Mouse (Mus musculus) lung, embryonic 15.5 days (tissue): ENCODE data around the gene 1700025C18Rik. TPM values are rescaled to one million over a fixed set of nuclear protein-coding genes. Genes with fewer than 3 reads are reported as not detected.
A peak's percentile ranks its signal among the peaks of the same experiment; 100 is the strongest.

Source experiments
- ATAC-seq: fragments of 200-750 bp; cut with Nextera tagmentation; 2 replicates; pipeline ENCODE4 v1.8.0; 2017; ENCODE audit warnings: moderate number of reproducible peaks, borderline replicate concordance; ENCODE audit not compliant: low FRiP score, low TSS enrichment; ENCODE audit errors: extremely low read depth
- H3K27ac ChIP-seq: fragments of 300-500 bp; sonication (generic); 2 replicates; pipeline ENCODE4 v1.5.1; 2015; ENCODE audit warnings: moderate library complexity, mild to moderate bottlenecking, inconsistent platforms
- H3K27me3 ChIP-seq: fragments of 300-500 bp; sonication (generic); 2 replicates; pipeline ENCODE4 v1.6.1; 2015; ENCODE audit warnings: inconsistent platforms
- H3K36me3 ChIP-seq: fragments of 300-500 bp; sonication (generic); 2 replicates; pipeline ENCODE4 v1.6.1; 2015; ENCODE audit warnings: inconsistent platforms
- H3K4me1 ChIP-seq: fragments of 300-500 bp; sonication (generic); 2 replicates; pipeline ENCODE4 v1.6.1; 2015; ENCODE audit warnings: inconsistent platforms
- H3K4me2 ChIP-seq: fragments of 300-500 bp; sonication (generic); 2 replicates; pipeline ENCODE4 v1.6.1; 2015; ENCODE audit warnings: inconsistent platforms, mild to moderate bottlenecking, moderate library complexity
- H3K4me3 ChIP-seq: fragments of 300-500 bp; sonication (generic); 2 replicates; pipeline ENCODE4 v1.5.1; 2015; ENCODE audit warnings: mild to moderate bottlenecking, inconsistent platforms
- H3K9ac ChIP-seq: fragments of 300-500 bp; sonication (generic); 2 replicates; pipeline ENCODE4 v1.6.1; 2015; ENCODE audit warnings: inconsistent platforms
- H3K9me3 ChIP-seq: fragments of 300-500 bp; sonication (generic); 2 replicates; pipeline ENCODE4 v1.6.1; 2016; ENCODE audit warnings: inconsistent platforms
- WGBS: fragments of 180-500 bp; shearing (Covaris S2); methylation state at CpG from one replicate; pipeline ENCODE4 v1.1.7; 2015; 5-methylcytosine and 5-hydroxymethylcytosine counted together
- polyA plus RNA-seq: library from polyadenylated mRNA; unstranded; fragments of >200 nt; fragmentation: Nextera tagmentation; extraction: Ambion mirVana; gene quantifications from 2 replicates; pipeline ENCODE4 v1.2.1, GENCODE M21; 2015

Gene 1700025C18Rik
- not detected in 2 replicates for polyA plus RNA-seq

DNA sequence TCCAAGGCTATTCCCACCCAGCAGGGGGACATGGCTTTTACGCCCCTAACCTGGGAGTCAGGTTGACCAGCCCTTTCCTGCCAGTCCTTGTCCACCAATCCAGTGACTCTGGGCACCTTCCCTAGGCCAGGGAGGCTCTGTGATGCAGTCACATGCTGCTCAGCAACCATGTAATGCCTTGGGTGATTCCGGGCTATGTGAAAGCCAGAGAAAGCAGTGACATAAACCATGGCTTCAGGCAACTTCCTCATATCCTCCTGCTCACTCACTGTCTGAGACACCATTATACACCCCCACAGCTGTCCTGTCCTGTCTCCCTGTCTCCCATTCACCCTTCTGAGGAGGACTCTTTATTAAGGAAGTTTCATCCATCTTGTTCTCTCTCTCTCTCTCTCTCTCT lies at the start of gene 1700025C18Rik:
TSS of gene 1700025C18Rik (minus strand) at position 101 of the 400 bp plus-strand sequence.
- 80% methylated on average over 2 of the region's 2 CpGs for WGBS
- Histone ChIP-seq H3K9ac (no peak within 1 kb of the TSS), H3K4me3 (no peak within 1 kb of the TSS), H3K9me3 (no peaks in the 10 kb centered on the region), H3K36me3 (no peaks in the 10 kb centered on the region), H3K27ac (no peak within 1 kb of the TSS), H3K27me3 (0 out of 2 replicates have a peak, but pooled peaks cover under 1% of the 10 kb centered on the region), H3K4me2 (no peak within 1 kb of the TSS), H3K4me1 (no peaks in the 10 kb centered on the region)
- ATAC-seq = no peak

DNA sequence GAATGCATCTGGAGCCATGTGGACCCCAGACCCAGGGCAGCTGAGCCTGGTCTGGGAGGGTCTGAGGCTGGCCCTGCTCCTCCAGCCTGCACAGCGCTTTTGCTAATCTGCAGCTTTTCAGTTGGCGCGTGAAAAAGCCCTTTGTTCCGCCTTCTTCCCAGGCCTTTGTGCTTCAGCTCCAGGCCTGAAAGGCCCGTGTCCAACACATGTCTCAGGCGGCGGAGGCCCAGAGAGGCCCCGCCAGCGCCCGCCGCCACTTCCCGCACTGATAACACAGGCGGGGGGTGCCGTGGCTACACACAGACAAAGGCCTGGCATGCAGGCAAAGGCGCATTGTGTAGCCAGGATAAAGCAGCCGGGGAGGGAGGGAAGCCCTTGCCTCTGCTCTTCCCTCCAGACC lies 45.5 kb upstream of the 1700025C18Rik start:
- Histone ChIP-seq H3K4me1 (peaks cover 22% of the 10 kb centered on the region), H3K9me3 (no peaks in the 10 kb centered on the region), H3K27me3 (peaks cover 3% of the 10 kb centered on the region), H3K4me3 (no peak overlapping the region), H3K9ac (no peak overlapping the region; the same call in 1 of the 2 replicates), H3K36me3 (no peaks in the 10 kb centered on the region), H3K4me2 (no peak overlapping the region), H3K27ac (no peak overlapping the region)
- WGBS = 11% methylated on average over 16 of the region's 16 CpGs
- no peak for ATAC-seq

DNA sequence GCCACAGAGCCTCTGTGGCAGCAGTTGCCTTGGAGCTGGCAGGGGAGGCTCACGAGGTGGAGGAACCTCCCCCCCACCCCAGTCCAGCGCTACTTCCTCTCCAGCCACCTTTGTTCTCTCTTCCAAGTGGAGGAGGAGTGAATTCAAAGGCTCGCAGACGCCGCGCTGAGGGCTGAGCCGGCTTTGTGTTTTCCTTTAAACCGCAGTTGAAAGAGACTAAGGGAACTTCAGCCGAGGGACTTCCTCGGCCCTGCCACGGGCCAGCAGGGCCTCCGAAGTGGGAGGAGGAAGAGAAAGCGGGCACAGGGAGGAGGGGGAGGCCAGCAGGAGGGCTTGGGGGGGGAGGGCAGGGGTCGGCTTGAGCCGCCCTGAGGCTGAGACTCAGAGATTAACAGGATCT lies 43.0 kb upstream of the 1700025C18Rik start:
- Histone ChIP-seq H3K27me3 (no peaks in the 10 kb centered on the region; the same call in none of the 2 replicates), H3K27ac (peak overlapping the region; percentile 33; the same call in 1 of the 2 replicates), H3K4me2 (peak overlapping the region; percentile 40), H3K36me3 (no peaks in the 10 kb centered on the region), H3K9ac (no peak overlapping the region), H3K9me3 (no peaks in the 10 kb centered on the region), H3K4me1 (peaks cover 22% of the 10 kb centered on the region), H3K4me3 (no peak overlapping the region)
- no peak; the same call in 1 of the 2 replicates for ATAC-seq
- WGBS = 0% methylated on average over 15 of the region's 15 CpGs

DNA sequence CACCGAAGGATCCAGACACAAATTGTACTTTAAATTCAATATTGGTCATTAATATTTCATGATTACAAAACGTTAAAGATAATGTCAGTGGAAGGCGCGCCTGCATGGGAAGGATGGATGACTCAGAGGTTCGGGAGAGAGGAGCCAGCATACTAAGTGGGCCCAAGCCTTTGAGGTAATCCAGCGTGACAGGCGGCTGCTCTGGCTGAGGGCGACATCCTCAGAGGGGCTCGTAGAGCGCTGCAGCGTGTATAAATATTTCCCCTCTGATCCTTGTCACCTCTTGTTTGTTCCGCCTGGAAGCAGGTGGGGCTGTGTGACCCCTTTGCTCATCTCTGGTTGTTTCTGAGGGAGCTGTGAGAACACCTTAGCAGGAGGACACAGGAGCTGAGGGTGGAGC lies 40.9 kb upstream of the 1700025C18Rik start:
- no peak for ATAC-seq
- WGBS = 31% methylated on average over 12 of the region's 12 CpGs
- H3K36me3 ChIP-seq = no peaks in the 10 kb centered on the region
- no peak overlapping the region for H3K27ac ChIP-seq
- H3K4me2 ChIP-seq = no peak overlapping the region
- H3K4me1 ChIP-seq = peaks cover 15% of the 10 kb centered on the region
- no peak overlapping the region for H3K4me3 ChIP-seq
- H3K9me3 ChIP-seq = no peaks in the 10 kb centered on the region
- H3K27me3 ChIP-seq = peaks cover 2% of the 10 kb centered on the region
- no peak overlapping the region for H3K9ac ChIP-seq

DNA sequence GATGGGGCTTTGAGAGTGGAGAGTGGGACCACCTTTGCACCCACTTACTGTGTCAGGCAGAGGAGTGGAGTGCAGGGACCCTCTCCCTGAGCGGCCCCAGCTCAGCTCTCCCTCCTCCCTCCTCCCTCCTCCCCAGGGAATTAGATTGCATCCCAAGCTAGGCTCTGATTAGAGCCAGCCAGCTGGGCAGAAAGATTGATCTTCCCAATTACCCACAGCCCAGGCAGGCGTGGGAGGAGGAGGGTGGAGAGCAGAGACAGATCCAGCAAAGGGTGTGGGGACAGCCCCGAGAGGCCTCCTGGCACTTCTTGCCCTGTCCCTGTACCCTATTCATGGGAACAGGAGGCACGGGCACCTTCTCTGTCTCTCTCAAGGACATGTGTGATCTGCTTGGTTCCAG lies 38.6 kb upstream of the 1700025C18Rik start:
- Histone ChIP-seq H3K4me3 (no peak overlapping the region), H3K27me3 (peaks cover 8% of the 10 kb centered on the region), H3K9me3 (no peaks in the 10 kb centered on the region), H3K36me3 (no peaks in the 10 kb centered on the region), H3K4me2 (no peak overlapping the region), H3K4me1 (peaks cover 9% of the 10 kb centered on the region), H3K9ac (no peak overlapping the region), H3K27ac (no peak overlapping the region)
- WGBS = 45% methylated on average over 4 of the region's 4 CpGs
- ATAC-seq = no peak

DNA sequence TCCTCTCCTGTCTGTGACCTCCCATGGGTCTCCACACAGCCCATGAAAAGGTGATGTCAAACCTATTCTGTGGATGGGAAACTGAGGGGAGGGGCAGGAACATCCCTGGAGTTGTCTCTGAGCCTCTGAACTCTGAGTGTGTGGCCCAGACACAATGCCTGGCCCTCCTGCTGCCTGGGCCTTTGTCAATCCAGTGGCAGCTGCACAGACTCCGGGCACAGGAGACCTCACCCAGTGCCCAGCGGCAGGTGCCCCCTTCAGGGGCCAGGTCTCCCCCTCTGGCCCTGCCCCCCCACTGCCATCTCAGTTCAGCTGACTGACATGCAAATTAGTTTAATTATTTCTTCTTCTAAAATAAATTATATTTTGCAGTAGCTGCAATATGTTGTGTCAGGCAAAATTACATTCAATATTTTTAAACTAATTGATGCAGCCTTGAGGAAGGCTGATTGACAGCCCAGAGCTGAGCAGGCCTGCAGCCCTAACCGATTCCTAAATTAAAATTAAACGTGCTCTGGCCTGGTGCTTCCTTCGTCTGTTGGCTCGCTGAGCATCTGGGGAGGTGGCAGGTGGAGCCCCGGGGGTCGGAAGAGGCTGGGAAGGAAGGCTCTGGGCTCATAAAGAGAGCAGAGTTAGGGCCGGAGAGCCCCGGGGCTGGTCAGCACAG lies 36.5 kb upstream of the 1700025C18Rik start:
- Histone ChIP-seq H3K27me3 (peaks cover 8% of the 10 kb centered on the region; the same call in 1 of the 2 replicates), H3K9me3 (no peaks in the 10 kb centered on the region), H3K4me2 (no peak overlapping the region), H3K9ac (no peak overlapping the region), H3K4me3 (no peak overlapping the region), H3K36me3 (no peaks in the 10 kb centered on the region), H3K4me1 (no peaks in the 10 kb centered on the region), H3K27ac (no peak overlapping the region)
- 48% methylated on average over 10 of the region's 10 CpGs for WGBS
- ATAC-seq = no peak

DNA sequence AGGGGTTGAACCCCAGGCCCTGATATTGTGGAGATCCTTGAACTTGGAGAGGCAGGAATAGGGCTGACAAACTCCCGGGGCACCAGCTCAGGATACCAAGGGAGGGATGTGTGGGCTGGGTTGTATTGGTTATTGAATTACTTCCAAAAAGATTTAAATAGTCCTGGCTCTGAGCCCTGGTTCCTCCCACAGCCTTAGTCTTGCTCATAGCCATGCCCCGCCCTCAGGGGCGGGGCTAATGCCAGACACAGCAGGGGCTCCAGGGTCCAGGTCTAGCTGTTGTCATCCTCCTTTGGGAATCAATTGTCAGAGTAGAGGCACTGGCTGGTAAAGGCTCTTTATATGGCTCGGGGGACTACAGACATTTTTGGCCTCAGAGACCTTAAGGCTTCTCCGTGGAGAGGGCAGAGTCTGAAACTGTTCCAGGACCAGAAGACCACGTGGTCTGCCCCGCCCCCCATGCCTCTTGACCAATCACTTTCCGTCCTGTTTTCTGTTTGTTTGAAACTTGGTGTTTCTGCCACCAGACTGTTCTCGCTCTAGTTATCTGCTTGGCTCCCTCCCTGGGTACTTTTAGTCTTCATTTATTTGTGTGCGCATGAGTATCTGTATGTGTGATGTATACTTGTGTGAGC lies 30.8 kb upstream of the 1700025C18Rik start:
- peaks cover 48% of the 10 kb centered on the region for H3K27me3 ChIP-seq
- ATAC-seq = peak; percentile 60; the same call in 1 of the 2 replicates
- 18% methylated on average over 10 of the region's 10 CpGs for WGBS
- no peak overlapping the region for H3K4me2 ChIP-seq
- no peak overlapping the region for H3K27ac ChIP-seq
- no peaks in the 10 kb centered on the region for H3K4me1 ChIP-seq
- no peak overlapping the region for H3K4me3 ChIP-seq
- H3K9ac ChIP-seq = no peak overlapping the region
- H3K36me3 ChIP-seq = no peaks in the 10 kb centered on the region
- H3K9me3 ChIP-seq = no peaks in the 10 kb centered on the region

DNA sequence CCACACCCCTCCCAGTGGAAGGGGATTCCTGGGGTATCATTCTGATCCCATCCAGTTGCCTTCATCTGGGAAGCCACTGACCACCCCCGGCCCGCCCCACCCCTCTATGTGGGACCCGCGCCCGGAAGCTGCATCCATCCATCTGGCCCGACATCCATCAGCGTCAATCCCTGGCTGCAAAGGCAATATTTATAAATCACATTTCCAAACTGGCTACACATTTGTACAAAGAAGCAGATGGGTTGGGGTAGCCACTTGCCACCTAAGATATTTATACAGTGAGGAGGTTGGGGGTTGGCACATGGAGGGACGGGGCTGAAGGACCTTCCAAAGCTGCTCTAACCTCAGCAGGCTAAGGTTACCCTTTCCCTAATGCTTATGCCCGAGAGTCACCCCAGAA lies 30.2 kb upstream of the 1700025C18Rik start:
- WGBS = 45% methylated on average over 9 of the region's 9 CpGs
- Histone ChIP-seq H3K4me3 (no peak overlapping the region), H3K36me3 (no peaks in the 10 kb centered on the region), H3K9ac (no peak overlapping the region), H3K9me3 (no peaks in the 10 kb centered on the region), H3K27ac (no peak overlapping the region), H3K4me2 (no peak overlapping the region), H3K4me1 (no peaks in the 10 kb centered on the region), H3K27me3 (peaks cover 48% of the 10 kb centered on the region)
- ATAC-seq = no peak

DNA sequence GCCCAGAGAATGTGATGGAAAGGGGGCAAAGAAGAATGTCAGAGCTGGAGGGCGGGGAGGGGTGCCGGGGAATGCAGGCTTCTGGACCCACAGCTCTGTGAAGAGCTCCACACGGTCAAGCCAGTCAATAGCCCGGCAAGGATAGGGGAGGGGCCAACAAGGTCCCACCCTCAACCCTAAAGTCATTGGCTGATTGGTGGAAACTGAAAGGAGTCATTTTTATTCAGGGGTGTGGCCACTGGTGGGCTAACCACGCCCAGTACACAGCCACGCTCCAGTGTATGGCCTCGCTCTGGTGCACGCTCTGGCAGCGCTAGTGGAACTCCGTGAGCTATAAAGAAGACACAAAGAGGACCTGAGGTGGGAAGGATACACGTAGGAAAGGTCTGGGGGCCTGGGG lies 23.2 kb upstream of the 1700025C18Rik start:
- Histone ChIP-seq H3K9ac (no peak overlapping the region), H3K4me1 (peaks cover 6% of the 10 kb centered on the region; the same call in 1 of the 2 replicates), H3K27me3 (peaks cover 98% of the 10 kb centered on the region), H3K4me3 (no peak overlapping the region), H3K36me3 (no peaks in the 10 kb centered on the region), H3K9me3 (no peaks in the 10 kb centered on the region), H3K4me2 (no peak overlapping the region), H3K27ac (no peak overlapping the region)
- WGBS = 22% methylated on average over 11 of the region's 11 CpGs
- peak; percentile 62; the same call in 1 of the 2 replicates for ATAC-seq

DNA sequence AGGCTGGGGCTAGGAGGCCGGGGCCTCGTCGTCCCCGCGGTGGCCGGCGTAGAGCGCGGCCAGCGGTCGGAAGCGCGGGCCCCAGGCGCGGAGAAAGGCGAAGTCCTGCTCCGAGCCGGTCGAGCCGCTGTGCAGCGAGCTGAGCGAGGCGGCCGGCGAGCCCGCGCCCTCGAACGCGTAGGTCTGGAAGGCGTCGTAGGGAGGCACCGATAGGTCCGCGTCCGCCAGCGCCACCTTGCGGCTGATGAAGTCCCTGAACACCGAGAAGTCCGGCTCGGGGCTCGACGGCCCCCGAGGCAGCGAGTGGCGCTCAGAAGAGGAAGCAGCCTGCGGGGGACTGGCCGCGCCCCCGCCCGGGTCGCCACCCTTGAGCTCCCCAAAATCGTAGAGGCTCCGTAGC lies 21.6 kb upstream of the 1700025C18Rik start:
- peaks cover 96% of the 10 kb centered on the region for H3K27me3 ChIP-seq

DNA sequence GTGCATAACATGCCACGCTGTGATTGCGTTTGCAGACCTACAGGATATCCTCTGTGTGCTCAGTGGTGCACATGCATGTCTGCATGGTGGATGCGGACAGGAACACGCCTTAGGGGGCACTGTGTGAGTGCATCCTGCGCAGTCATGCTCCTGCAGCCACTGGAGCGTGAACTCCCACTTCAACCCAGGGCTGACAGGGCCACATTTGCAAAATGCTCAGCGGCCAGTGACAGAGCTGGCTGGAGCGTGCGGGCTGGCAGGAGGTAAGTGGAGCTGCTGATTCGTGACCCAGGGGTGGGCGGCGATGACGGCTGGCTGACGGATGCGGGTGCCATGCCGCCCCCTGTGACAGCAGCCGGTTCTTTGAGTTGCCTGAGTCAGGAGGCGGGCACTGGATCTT lies 16.0 kb upstream of the 1700025C18Rik start:
- Histone ChIP-seq H3K9ac (no peak overlapping the region), H3K27ac (no peak overlapping the region), H3K4me2 (no peak overlapping the region), H3K4me1 (no peaks in the 10 kb centered on the region), H3K27me3 (peaks cover 86% of the 10 kb centered on the region), H3K9me3 (no peaks in the 10 kb centered on the region), H3K4me3 (no peak overlapping the region), H3K36me3 (no peaks in the 10 kb centered on the region)
- ATAC-seq = no peak
- 15% methylated on average over 18 of the region's 18 CpGs for WGBS

More for the DNA sequence above, 21.6 kb upstream of the 1700025C18Rik start:
- Histone ChIP-seq H3K36me3 (no peaks in the 10 kb centered on the region), H3K4me1 (peaks cover 6% of the 10 kb centered on the region; the same call in 1 of the 2 replicates), H3K9me3 (no peaks in the 10 kb centered on the region), H3K27ac (no peak overlapping the region), H3K4me3 (no peak overlapping the region), H3K9ac (no peak overlapping the region), H3K4me2 (no peak overlapping the region)
- under 1% methylated on average over 54 of the region's 54 CpGs for WGBS
- ATAC-seq = peak; percentile 75; the same call in 1 of the 2 replicates

DNA sequence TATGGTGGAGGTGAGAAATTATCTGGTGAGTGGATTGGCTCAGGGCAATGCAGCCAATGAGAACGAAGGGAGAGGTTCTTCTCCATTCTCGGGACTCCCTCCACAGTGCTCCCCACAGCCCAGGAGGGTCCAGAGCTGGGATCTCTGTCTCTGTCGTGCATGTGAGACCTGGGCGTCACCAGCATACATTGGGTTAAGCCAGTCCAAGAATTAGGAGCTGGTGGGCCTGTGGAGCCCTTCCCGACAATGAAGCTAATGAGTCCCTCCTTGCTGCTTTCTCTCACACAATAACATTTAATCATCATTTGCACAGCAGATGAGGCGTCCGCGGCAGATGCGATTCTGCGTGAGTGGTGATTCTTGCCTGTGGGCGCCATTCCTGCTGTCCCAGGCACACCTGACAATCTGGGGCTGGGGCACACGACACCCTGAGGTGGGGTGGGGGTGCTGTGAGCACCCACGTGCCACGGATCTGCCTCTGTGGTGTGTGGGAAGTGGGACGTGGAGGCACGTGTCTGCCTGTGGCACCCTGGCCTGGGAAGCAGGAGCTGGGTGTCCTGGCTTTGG lies 15.0 kb upstream of the 1700025C18Rik start:
- Histone ChIP-seq H3K4me1 (no peaks in the 10 kb centered on the region), H3K27me3 (peaks cover 83% of the 10 kb centered on the region), H3K9ac (no peak overlapping the region), H3K27ac (no peak overlapping the region), H3K9me3 (no peaks in the 10 kb centered on the region), H3K4me2 (no peak overlapping the region), H3K36me3 (no peaks in the 10 kb centered on the region), H3K4me3 (no peak overlapping the region)
- 57% methylated on average over 16 of the region's 16 CpGs for WGBS
- no peak for ATAC-seq
